Mouse (Mus musculus) lung, postnatal 4 days (tissue): ENCODE results near the gene Wwox.

ENCODE experiments used
- DNase-seq, 2 experiments: peaks; one replicate each; pipeline ENCODE4 v3.0.0; 2021

The Wwox gene

GRCm38 (mm10) chr8:114984500-114984899 lies 545.0 kb downstream of the Wwox start:
- DNase-seq, result no peak

- no peak for DNase-seq
Measured at GRCm38 (mm10) chr8:114985996-114986395, 546.5 kb downstream of the Wwox start.

GRCm38 (mm10) chr8:114986971-114987370 lies 547.5 kb downstream of the Wwox start:
- no peak for DNase-seq

- no peak for DNase-seq
Measured at GRCm38 (mm10) chr8:114990865-114991613, 551.6 kb downstream of the Wwox start.

GRCm38 (mm10) chr8:115000736-115001135 lies 561.3 kb downstream of the Wwox start:
- no peak for DNase-seq

- peak in 1 of 2 experiments; percentile 41 for DNase-seq
Measured at GRCm38 (mm10) chr8:115005021-115005420, 565.6 kb downstream of the Wwox start.

- DNase-seq, result peak in 1 of 2 experiments; percentile 69
Measured at GRCm38 (mm10) chr8:115006561-115006960, 567.1 kb downstream of the Wwox start.

GRCm38 (mm10) chr8:115007280-115007679 lies 567.8 kb downstream of the Wwox start:
- no peak for DNase-seq

GRCm38 (mm10) chr8:115008624-115009620 lies 569.5 kb downstream of the Wwox start:
- peak in 1 of 2 experiments; percentile 25 for DNase-seq

- no peak for DNase-seq
Measured at GRCm38 (mm10) chr8:115009897-115010768, 570.7 kb downstream of the Wwox start.

- peak in 1 of 2 experiments; percentile 56 for DNase-seq
Measured at GRCm38 (mm10) chr8:115010769-115011073, 571.3 kb downstream of the Wwox start.

GRCm38 (mm10) chr8:115019661-115020060 lies 580.2 kb downstream of the Wwox start:
- DNase-seq, result no peak

GRCm38 (mm10) chr8:115021731-115022130 lies 582.3 kb downstream of the Wwox start:
- DNase-seq, result no peak

GRCm38 (mm10) chr8:115024062-115024461 lies 584.6 kb downstream of the Wwox start:
- DNase-seq, result peak in 1 of 2 experiments; percentile 65

- DNase-seq, result no peak
Measured at GRCm38 (mm10) chr8:115025390-115026098, 586.1 kb downstream of the Wwox start.

- no peak for DNase-seq
Measured at GRCm38 (mm10) chr8:115026201-115026600, 586.7 kb downstream of the Wwox start.

- peak; percentile 17 to 33 for DNase-seq
Measured at GRCm38 (mm10) chr8:115033194-115033593, 593.7 kb downstream of the Wwox start.

GRCm38 (mm10) chr8:115036016-115036415 lies 596.6 kb downstream of the Wwox start:
- DNase-seq, result no peak

GRCm38 (mm10) chr8:115038426-115038825 lies 599.0 kb downstream of the Wwox start:
- no peak for DNase-seq

- no peak for DNase-seq
Measured at GRCm38 (mm10) chr8:115045746-115046145, 606.3 kb downstream of the Wwox start.

GRCm38 (mm10) chr8:115046496-115046895 lies 607.0 kb downstream of the Wwox start:
- peak in 1 of 2 experiments; percentile 12 for DNase-seq
